Mouse (Mus musculus) midbrain, embryonic 12.5 days (tissue): ENCODE results near the gene Denr. TPM values are rescaled to one million over a fixed set of nuclear protein-coding genes. Genes with fewer than 3 reads are reported as not detected.

ENCODE experiments used
- ATAC-seq: fragments of 200-750 bp; cut with Nextera tagmentation; 2 replicates; pipeline ENCODE4 v1.8.0; 2017; ENCODE audit warnings: low read depth, moderate TSS enrichment, moderate library complexity; ENCODE audit not compliant: low FRiP score
- H3K27ac ChIP-seq: fragments of 300-500 bp; sonication (generic); replicated peaks from 2 replicates; pipeline ENCODE4 v1.5.1; 2016; ENCODE audit warnings: mild to moderate bottlenecking
- H3K27me3 ChIP-seq: fragments of 300-500 bp; sonication (generic); 2 replicates; pipeline ENCODE4 v1.6.1; 2016; ENCODE audit warnings: mild to moderate bottlenecking
- H3K36me3 ChIP-seq: fragments of 300-500 bp; sonication (generic); 2 replicates; pipeline ENCODE4 v1.6.1; 2016
- H3K4me1 ChIP-seq: fragments of 300-500 bp; sonication (generic); 2 replicates; pipeline ENCODE4 v1.6.1; 2016
- H3K4me2 ChIP-seq: fragments of 300-500 bp; sonication (generic); replicated peaks from 2 replicates; pipeline ENCODE4 v1.6.1; 2016; ENCODE audit warnings: mild to moderate bottlenecking, moderate library complexity
- H3K4me3 ChIP-seq: fragments of 300-500 bp; sonication (generic); 2 replicates; pipeline ENCODE4 v1.5.1; 2016; ENCODE audit warnings: mild to moderate bottlenecking
- H3K9ac ChIP-seq: fragments of 300-500 bp; sonication (generic); replicated peaks from 2 replicates; pipeline ENCODE4 v1.6.1; 2016; ENCODE audit warnings: mild to moderate bottlenecking, moderate library complexity
- H3K9me3 ChIP-seq: fragments of 300-500 bp; sonication (generic); 2 replicates; pipeline ENCODE4 v1.6.1; 2016; ENCODE audit warnings: mild to moderate bottlenecking
- WGBS: fragments of 180-500 bp; shearing (Covaris S2); methylation state at CpG from one replicate; pipeline ENCODE4 v1.1.7; 2016; 5-methylcytosine and 5-hydroxymethylcytosine counted together
- polyA plus RNA-seq: library from polyadenylated mRNA; unstranded; fragments of >200 nt; fragmentation: Nextera tagmentation; extraction: Ambion mirVana; gene quantifications from 2 replicates; pipeline ENCODE4 v1.2.1, GENCODE M21; 2016

Denr gene
- polyA plus RNA-seq, 1 experiment from 2014 or later, result 159 TPM

GRCm38 (mm10) chr5:123974179-123974485 lies 67.2 kb downstream of the Denr start:
- H3K4me2 ChIP-seq, result peak overlapping the region; percentile 92
- peak overlapping the region; percentile 75 for H3K9ac ChIP-seq
- under 1% methylated on average over 14 of the region's 14 CpGs for WGBS
- H3K4me3 ChIP-seq, result peak overlapping the region; percentile 82
- no peak for ATAC-seq
- H3K4me1 ChIP-seq, result peaks cover 9% of the 10 kb centered on the region
- H3K27me3 ChIP-seq, result peaks cover 48% of the 10 kb centered on the region
- no peaks in the 10 kb centered on the region for H3K9me3 ChIP-seq
- no peaks in the 10 kb centered on the region for H3K36me3 ChIP-seq
- no peak overlapping the region for H3K27ac ChIP-seq

GRCm38 (mm10) chr5:123974616-123975111 lies 67.7 kb downstream of the Denr start:
- Histone ChIP-seq H3K27ac (no peak overlapping the region), H3K4me1 (peaks cover 9% of the 10 kb centered on the region), H3K36me3 (no peaks in the 10 kb centered on the region), H3K4me2 (peak overlapping the region; percentile 92), H3K9me3 (no peaks in the 10 kb centered on the region), H3K4me3 (peak overlapping the region; percentile 82), H3K27me3 (peaks cover 48% of the 10 kb centered on the region), H3K9ac (no peak overlapping the region)
- WGBS, result 39% methylated on average over 11 of the region's 11 CpGs
- no peak for ATAC-seq

- Histone ChIP-seq H3K4me1 (peaks cover 9% of the 10 kb centered on the region), H3K9me3 (no peaks in the 10 kb centered on the region), H3K4me3 (no peak overlapping the region), H3K9ac (no peak overlapping the region), H3K36me3 (no peaks in the 10 kb centered on the region), H3K4me2 (no peak overlapping the region), H3K27ac (no peak overlapping the region), H3K27me3 (peaks cover 41% of the 10 kb centered on the region)
- no peak for ATAC-seq
- 82% methylated on average over 6 of the region's 6 CpGs for WGBS
Observed at GRCm38 (mm10) chr5:123975668-123976180, 68.7 kb downstream of the Denr start.

- WGBS, result 43% methylated on average over 3 of the region's 3 CpGs
- H3K36me3 ChIP-seq, result no peaks in the 10 kb centered on the region
- no peak overlapping the region for H3K4me3 ChIP-seq
- no peak overlapping the region for H3K4me2 ChIP-seq
- no peak for ATAC-seq
- H3K27ac ChIP-seq, result no peak overlapping the region
- H3K9me3 ChIP-seq, result no peaks in the 10 kb centered on the region
- H3K9ac ChIP-seq, result no peak overlapping the region
- H3K4me1 ChIP-seq, result peaks cover 9% of the 10 kb centered on the region
- peaks cover 33% of the 10 kb centered on the region for H3K27me3 ChIP-seq
Observed at GRCm38 (mm10) chr5:123977231-123977630, 70.3 kb downstream of the Denr start.

- ATAC-seq, result no peak
Observed at GRCm38 (mm10) chr5:123978131-123978530, 71.2 kb downstream of the Denr start.

More at GRCm38 (mm10) chr5:123978131-123978530, 71.2 kb downstream of the Denr start:
- Histone ChIP-seq H3K9me3 (no peaks in the 10 kb centered on the region), H3K4me3 (no peak overlapping the region), H3K4me2 (no peak overlapping the region), H3K27me3 (peaks cover 27% of the 10 kb centered on the region), H3K4me1 (peaks cover 9% of the 10 kb centered on the region), H3K27ac (no peak overlapping the region), H3K9ac (no peak overlapping the region), H3K36me3 (no peaks in the 10 kb centered on the region)
- WGBS, result 85% methylated on average over 5 of the region's 5 CpGs

Other genes with a start within 250 kb of the Denr start
- gene Clip1, start 222.6 kb upstream of the Denr start, polyA plus RNA-seq, result 65.7 and 69.8 TPM in 2 replicates
- 92.4 and 97.3 TPM in 2 replicates for gene Zcchc8, start 186.1 kb upstream of the Denr start, polyA plus RNA-seq
- gene Rsrc2, start 157.8 kb upstream of the Denr start, polyA plus RNA-seq, result 174 and 182 TPM in 2 replicates
- 36.5 and 44.9 TPM in 2 replicates for gene Kntc1, start 157.5 kb upstream of the Denr start, polyA plus RNA-seq
- not detected in 2 replicates for gene Hcar2, start 41.7 kb upstream of the Denr start, polyA plus RNA-seq
- gene Hcar1, start 27.2 kb upstream of the Denr start, polyA plus RNA-seq, result 0.35 and 0.50 TPM in 2 replicates
- 1.8 and 3.4 TPM in 2 replicates for gene Gm43518, start 20.2 kb downstream of the Denr start, polyA plus RNA-seq
- gene Ccdc62, start 23.5 kb downstream of the Denr start, polyA plus RNA-seq, result 4.9 and 6.1 TPM in 2 replicates
- 13.9 and 15.5 TPM in 2 replicates for gene Hip1r, start 66.5 kb downstream of the Denr start, polyA plus RNA-seq
- gene Vps37b, start 125.1 kb downstream of the Denr start, polyA plus RNA-seq, result 68.0 and 74.2 TPM in 2 replicates
- gene Abcb9, start 188.6 kb downstream of the Denr start, polyA plus RNA-seq, result 2.0 and 2.2 TPM in 2 replicates
- gene Ogfod2, start 205.1 kb downstream of the Denr start, polyA plus RNA-seq, result 15.9 and 23.3 TPM in 2 replicates
- gene Arl6ip4, start 208.9 kb downstream of the Denr start, polyA plus RNA-seq, result 94.8 and 98.3 TPM in 2 replicates